Mouse (Mus musculus): ENCODE measurements at regions not wholly inside any gene's neighbourhood (a gene's known extent, or its start where the extent isn't known, plus 50 kb on each side); places are given as distances from the start of the nearest gene placed in this dataset.

DNA sequence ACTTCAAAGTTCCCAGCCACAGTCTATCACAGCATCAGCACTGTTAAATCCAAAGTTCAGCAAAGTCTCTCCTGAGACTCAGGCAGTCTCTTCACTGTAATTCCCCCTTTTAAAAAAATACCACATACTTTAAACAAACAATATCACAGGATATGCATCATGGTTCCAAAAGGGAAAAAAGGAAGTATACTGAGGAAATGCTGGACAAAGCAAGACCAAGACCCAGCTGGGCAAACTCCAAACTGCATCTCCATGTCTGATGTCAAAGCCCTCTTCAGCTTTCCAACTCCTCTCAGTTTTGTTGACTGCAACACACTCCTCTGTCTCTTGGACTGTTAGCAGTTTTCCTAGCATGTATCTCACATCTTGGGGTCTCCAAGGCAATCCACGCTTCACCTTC, 165.5 kb downstream of the B3gnt2 start:
- H3K9me3 ChIP-seq (replicated peaks; ENCODE audit: control insufficient read depth, low read length): no peaks in the 10 kb centered on the region
- 92% methylated on average over 1 of the region's 1 CpGs for WGBS
- H3K36me3 ChIP-seq (replicated peaks; ENCODE audit: control insufficient read depth, insufficient read depth, low read length): no peaks in the 10 kb centered on the region
- ATAC-seq (ENCODE audit: insufficient read depth, low read depth): no peak
- no peak for DNase-seq (ENCODE audit: low spot score)
- no peak overlapping the region for H3K4me3 ChIP-seq (ENCODE audit: low read depth, low read length)
- H3K4me1 ChIP-seq (ENCODE audit: control insufficient read depth, insufficient read depth): peaks cover 6% of the 10 kb centered on the region; the same call in 1 of the 2 replicates
- no peak overlapping the region for H3K9ac ChIP-seq (replicated peaks; ENCODE audit: low read depth, low read length)
- H3K4me2 ChIP-seq (ENCODE audit: low read depth, low read length): no peak overlapping the region
- no peak for TF ChIP-seq CTCF (IDR thresholded peaks at IDR 0.05; ENCODE audit: low read depth)
- no peak for TF ChIP-seq EP300 (IDR thresholded peaks at IDR 0.05; ENCODE audit: low read depth)
- H3K27me3 ChIP-seq (ENCODE audit: control insufficient read depth, insufficient read depth, low read length): no peaks in the 10 kb centered on the region
- H3K27ac ChIP-seq (ENCODE audit: low read depth): peak overlapping the region; percentile 11; the same call in 1 of the 2 replicates

DNA sequence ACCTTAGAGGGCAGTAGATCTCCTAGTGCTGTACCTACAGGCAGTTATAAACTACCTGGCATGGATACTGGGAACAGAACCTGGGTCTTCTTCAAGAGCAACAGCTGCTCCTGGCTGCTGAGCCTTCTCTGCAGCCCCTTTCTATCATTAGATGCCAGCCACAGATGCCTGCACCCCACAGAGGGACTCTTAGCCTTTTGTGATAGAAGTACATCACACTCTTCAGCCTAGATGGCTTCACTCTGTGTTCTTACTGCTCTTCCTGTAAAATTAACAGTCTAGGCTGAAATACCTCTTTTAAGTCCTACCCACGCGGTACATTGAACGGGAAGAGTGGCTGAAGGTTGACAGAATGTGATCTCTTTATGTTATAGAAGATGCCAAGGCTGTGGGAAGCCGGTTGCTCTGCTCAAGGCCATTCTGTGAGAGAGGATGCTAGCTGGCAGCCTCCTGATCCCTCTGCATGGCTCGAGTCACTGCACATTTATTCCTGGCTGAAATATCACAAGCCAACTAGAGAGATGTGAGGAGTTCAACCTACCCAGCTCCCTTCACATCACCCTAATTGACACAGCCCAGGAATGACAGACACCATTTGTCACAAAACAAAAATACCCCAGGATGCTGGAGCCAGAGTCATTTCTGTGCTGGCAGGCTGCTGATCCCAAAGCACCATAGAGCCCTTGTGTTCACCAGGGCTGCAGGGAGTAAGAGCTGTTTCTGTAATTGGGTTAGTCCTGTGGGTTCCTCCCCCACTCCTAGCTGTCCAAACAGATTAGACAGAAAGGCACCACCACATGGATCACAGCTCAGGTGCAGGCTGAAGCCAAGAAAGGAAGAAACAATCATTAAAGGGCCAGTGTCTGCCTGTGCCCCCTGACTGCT, 162.5 kb downstream of the B3gnt2 start:
- DNase-seq (ENCODE audit: low spot score) (no peak), ATAC-seq (ENCODE audit: insufficient read depth, low read depth) (peak; percentile 57)
- Histone ChIP-seq H3K9me3 (replicated peaks; ENCODE audit: control insufficient read depth, low read length) (no peaks in the 10 kb centered on the region), H3K4me2 (ENCODE audit: low read depth, low read length) (no peak overlapping the region), H3K27ac (ENCODE audit: low read depth) (no peak overlapping the region), H3K4me1 (ENCODE audit: control insufficient read depth, insufficient read depth) (peaks cover 6% of the 10 kb centered on the region; the same call in 1 of the 2 replicates), H3K9ac (replicated peaks; ENCODE audit: low read depth, low read length) (no peak overlapping the region), H3K4me3 (ENCODE audit: low read depth, low read length) (no peak overlapping the region), H3K36me3 (replicated peaks; ENCODE audit: control insufficient read depth, insufficient read depth, low read length) (no peaks in the 10 kb centered on the region), H3K27me3 (ENCODE audit: control insufficient read depth, insufficient read depth, low read length) (no peaks in the 10 kb centered on the region)
- WGBS: 54% methylated on average over 5 of the region's 5 CpGs
- TF ChIP-seq CTCF (IDR thresholded peaks at IDR 0.05; ENCODE audit: low read depth): no peak
- TF ChIP-seq EP300 (IDR thresholded peaks at IDR 0.05; ENCODE audit: low read depth): no peak

DNA sequence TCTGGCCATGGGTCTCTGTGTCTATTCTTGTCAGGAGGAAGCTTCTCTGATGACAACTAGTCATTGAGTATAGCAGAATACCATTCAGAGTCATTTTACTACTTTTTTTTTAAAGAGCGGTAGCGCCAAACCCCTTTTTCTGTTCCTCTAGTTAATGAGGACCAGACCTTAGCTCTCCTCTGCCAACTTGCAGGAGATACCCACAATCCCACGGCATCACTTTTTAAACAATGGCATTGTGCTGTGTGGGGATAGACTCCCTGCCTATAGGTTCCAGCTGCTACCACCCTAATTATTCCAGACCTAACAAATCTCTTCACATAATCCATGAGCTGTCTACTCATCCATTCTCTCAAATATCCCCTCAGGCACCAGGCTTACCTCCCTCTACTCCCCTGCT, 154.7 kb downstream of the B3gnt2 start:
- Histone ChIP-seq H3K4me1 (ENCODE audit: control insufficient read depth, insufficient read depth) (no peaks in the 10 kb centered on the region), H3K36me3 (replicated peaks; ENCODE audit: control insufficient read depth, insufficient read depth, low read length) (no peaks in the 10 kb centered on the region), H3K4me3 (ENCODE audit: low read depth, low read length) (no peak overlapping the region), H3K4me2 (ENCODE audit: low read depth, low read length) (no peak overlapping the region), H3K27me3 (ENCODE audit: control insufficient read depth, insufficient read depth, low read length) (no peaks in the 10 kb centered on the region), H3K9ac (replicated peaks; ENCODE audit: low read depth, low read length) (no peak overlapping the region), H3K27ac (ENCODE audit: low read depth) (no peak overlapping the region), H3K9me3 (replicated peaks; ENCODE audit: control insufficient read depth, low read length) (no peaks in the 10 kb centered on the region)
- DNase-seq (ENCODE audit: low spot score): no peak
- TF ChIP-seq CTCF (IDR thresholded peaks at IDR 0.05; ENCODE audit: low read depth) (no peak), EP300 (IDR thresholded peaks at IDR 0.05; ENCODE audit: low read depth) (no peak)
- ATAC-seq (ENCODE audit: insufficient read depth, low read depth): no peak
- WGBS: 89% methylated on average over 3 of the region's 3 CpGs

All from heart, postnatal 0 days (tissue).